Mouse (Mus musculus): ENCODE measurements around the gene Sgip1. TPM values are rescaled to one million over a fixed set of nuclear protein-coding genes. Genes with fewer than 3 reads are reported as not detected.

Sgip1 gene
- total and polyA plus RNA-seq, 3 experiments, result 0.92 to 5.6 TPM; not detected in 1

DNA sequence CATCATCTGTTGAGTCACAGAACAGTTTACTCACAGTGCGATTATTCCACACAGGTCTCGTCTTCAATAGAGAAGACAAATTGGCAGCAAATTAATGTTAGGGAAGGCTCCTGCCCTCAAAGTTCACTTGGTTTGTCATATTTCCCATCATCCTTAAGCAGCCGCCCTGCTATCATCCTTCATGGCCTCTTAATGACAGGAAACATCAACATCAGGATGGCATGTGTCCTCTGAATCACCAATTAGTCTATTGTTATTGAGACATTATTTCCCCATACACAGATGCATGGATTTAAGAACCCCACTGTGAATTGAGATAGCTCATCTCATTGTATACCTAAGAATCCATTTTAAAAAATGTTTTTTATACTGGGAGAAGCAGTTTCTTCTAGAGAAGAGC is 10.1 kb upstream of the Sgip1 start:
- no peaks in the 10 kb centered on the region; a peak in 2 of 4 replicates for H3K27me3 ChIP-seq (ENCODE audit: control insufficient read depth in 1 of 2, insufficient read depth in 2 of 2, low read length in 2 of 2)
- no peaks in the 10 kb centered on the region for H3K36me3 ChIP-seq (ENCODE audit: control insufficient read depth in 1 of 2, insufficient read depth in 2 of 2, low read length in 2 of 2)
- H3K27ac ChIP-seq (ENCODE audit: control insufficient read depth, low read depth, low read length), result no peak overlapping the region
- no peaks in the 10 kb centered on the region for H3K4me1 ChIP-seq (ENCODE audit: control insufficient read depth in 1 of 2, insufficient read depth in 2 of 2, low read length in 2 of 2)
- TF ChIP-seq MYC (IDR thresholded peaks at IDR 0.05; ENCODE audit: low read depth, low read length) (no peak), ZMIZ1 (IDR thresholded peaks at IDR 0.05; ENCODE audit: low read depth, low read length) (no peak), ELF1 (IDR thresholded peaks at IDR 0.05; ENCODE audit: low read depth, low read length) (no peak), MAX (IDR thresholded peaks at IDR 0.05; ENCODE audit: low read length) (no peak), TAL1 (IDR thresholded peaks at IDR 0.05; ENCODE audit: low read length) (no peak), USF2 (IDR thresholded peaks at IDR 0.05; ENCODE audit: borderline replicate concordance in 1 of 2, insufficient read depth in 1 of 2, low read depth in 1 of 2, low read length in 2 of 2) (no peak), POLR2A (IDR thresholded peaks at IDR 0.05; ENCODE audit: control insufficient read depth in 1 of 2, insufficient read depth in 1 of 2, low read depth in 1 of 2, low read length in 2 of 2, poor library complexity in 1 of 2) (no peak), RCOR1 (IDR thresholded peaks at IDR 0.05; ENCODE audit: low read depth, low read length) (no peak), ZNF384 (IDR thresholded peaks at IDR 0.05; ENCODE audit: low read depth, low read length) (no peak), E2F4 (IDR thresholded peaks at IDR 0.05; ENCODE audit: borderline replicate concordance, low read depth, low read length) (no peak), SMC3 (IDR thresholded peaks at IDR 0.05; ENCODE audit: low read depth, low read length) (no peak)
- DNase-seq (ENCODE audit: low read depth, low spot score), result no peak
- H3K79me2 ChIP-seq (ENCODE audit: control insufficient read depth, insufficient read depth, low read length, poor library complexity), result no peaks in the 10 kb centered on the region
- H3K9me3 ChIP-seq (replicated peaks; ENCODE audit: insufficient read depth, low read length), result no peaks in the 10 kb centered on the region
- H3K4me3 ChIP-seq (ENCODE audit: control insufficient read depth in 1 of 2, insufficient read depth in 1 of 2, low read depth in 2 of 2, low read length in 2 of 2), result no peak overlapping the region
- H3K9ac ChIP-seq (ENCODE audit: control insufficient read depth, low read depth, low read length, poor library complexity, severe bottlenecking), result no peak overlapping the region

DNA sequence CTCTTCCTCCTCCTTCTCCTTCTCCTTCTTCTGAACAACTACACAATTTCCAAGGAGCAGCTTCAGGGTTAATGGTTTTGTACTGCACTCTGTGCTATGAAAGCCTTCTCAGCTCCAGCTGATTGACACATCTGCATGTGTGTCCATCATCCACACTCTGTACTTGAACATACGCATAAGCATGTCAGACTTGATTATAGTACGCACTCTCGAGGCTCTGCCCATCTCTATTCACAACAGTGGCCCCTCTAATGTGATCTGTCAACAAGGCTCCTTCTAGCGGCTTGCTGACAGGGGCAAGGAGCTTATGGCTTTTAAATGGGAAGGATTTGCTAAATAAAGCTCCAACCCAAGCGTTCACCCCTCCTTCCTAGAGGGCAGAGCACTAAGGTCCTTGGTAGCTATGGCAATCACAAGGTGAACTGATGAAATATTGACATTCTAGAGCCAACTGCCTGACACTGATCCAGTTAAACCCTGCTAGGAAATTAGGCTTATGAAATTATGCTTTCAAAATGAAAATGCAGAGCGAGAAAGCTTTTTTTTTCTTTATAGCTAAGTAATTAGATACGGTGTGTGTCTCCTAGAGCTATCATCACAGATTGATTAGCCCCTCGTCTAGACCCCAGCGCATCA is 7.0 kb upstream of the Sgip1 start:
- Histone ChIP-seq H3K9ac (ENCODE audit: control insufficient read depth, low read depth, low read length, poor library complexity, severe bottlenecking) (no peak overlapping the region), H3K27ac (ENCODE audit: control insufficient read depth, low read depth, low read length) (no peak overlapping the region), H3K4me1 (ENCODE audit: control insufficient read depth in 1 of 2, insufficient read depth in 2 of 2, low read length in 2 of 2) (no peaks in the 10 kb centered on the region), H3K36me3 (ENCODE audit: control insufficient read depth in 1 of 2, insufficient read depth in 2 of 2, low read length in 2 of 2) (no peaks in the 10 kb centered on the region), H3K9me3 (replicated peaks; ENCODE audit: insufficient read depth, low read length) (no peaks in the 10 kb centered on the region), H3K79me2 (ENCODE audit: control insufficient read depth, insufficient read depth, low read length, poor library complexity) (no peaks in the 10 kb centered on the region), H3K27me3 (ENCODE audit: control insufficient read depth in 1 of 2, insufficient read depth in 2 of 2, low read length in 2 of 2) (no peaks in the 10 kb centered on the region; a peak in 2 of 4 replicates), H3K4me3 (ENCODE audit: control insufficient read depth in 1 of 2, insufficient read depth in 1 of 2, low read depth in 2 of 2, low read length in 2 of 2) (no peak overlapping the region)
- TF ChIP-seq SIN3A (IDR thresholded peaks at IDR 0.05; ENCODE audit: low read length) (no peak), POLR2AphosphoS5 (IDR thresholded peaks at IDR 0.05; ENCODE audit: borderline replicate concordance, low read depth, low read length) (no peak), ZNF384 (IDR thresholded peaks at IDR 0.05; ENCODE audit: low read depth, low read length) (no peak), MYB (IDR thresholded peaks at IDR 0.05; ENCODE audit: low read depth, low read length) (no peak), POLR2A (IDR thresholded peaks at IDR 0.05; ENCODE audit: control insufficient read depth in 1 of 2, insufficient read depth in 1 of 2, low read depth in 1 of 2, low read length in 2 of 2, poor library complexity in 1 of 2) (no peak), ZMIZ1 (IDR thresholded peaks at IDR 0.05; ENCODE audit: low read depth, low read length) (no peak), KAT2A (conservative IDR thresholded peaks at IDR 0.05; ENCODE audit: low read depth, low read length) (no peak), BHLHE40 (IDR thresholded peaks at IDR 0.05; ENCODE audit: borderline replicate concordance, low read depth, low read length) (no peak), ETS1 (IDR thresholded peaks at IDR 0.05; ENCODE audit: low read depth, low read length) (no peak), E2F4 (IDR thresholded peaks at IDR 0.05; ENCODE audit: borderline replicate concordance, low read depth, low read length) (no peak), UBTF (IDR thresholded peaks at IDR 0.05; ENCODE audit: borderline replicate concordance, insufficient read depth, low read depth, low read length) (no peak), RCOR1 (IDR thresholded peaks at IDR 0.05; ENCODE audit: low read depth, low read length) (no peak), TAL1 (IDR thresholded peaks at IDR 0.05; ENCODE audit: low read length) (no peak), USF2 (IDR thresholded peaks at IDR 0.05; ENCODE audit: borderline replicate concordance in 1 of 2, insufficient read depth in 1 of 2, low read depth in 1 of 2, low read length in 2 of 2) (no peak), HCFC1 (IDR thresholded peaks at IDR 0.05; ENCODE audit: low read depth, low read length) (no peak), GABPA (IDR thresholded peaks at IDR 0.05; ENCODE audit: low read depth, low read length) (no peak), SMC3 (IDR thresholded peaks at IDR 0.05; ENCODE audit: low read depth, low read length) (no peak), NRF1 (IDR thresholded peaks at IDR 0.05; ENCODE audit: insufficient read depth, low read depth, low read length, poor library complexity, severe bottlenecking) (no peak)
- no peak for DNase-seq (ENCODE audit: low read depth, low spot score)
